Mouse (Mus musculus) cerebellum, adult 2 months (tissue): ENCODE measurements at regions not wholly inside any gene's neighbourhood (a gene's known extent, or its start where the extent isn't known, plus 50 kb on each side); places are given as distances from the start of the nearest gene placed in this dataset.

Experiments
- CTCF ChIP-seq: fragments of 200-500 bp; IDR thresholded peaks from 2 replicates; pipeline ENCODE4 v1.5.1; 2011; ENCODE audit warnings: low read depth, mild to moderate bottlenecking, control low read depth, low read length, moderate library complexity, borderline replicate concordance; ENCODE audit not compliant: insufficient read depth
- POLR2A ChIP-seq: fragments of 200-500 bp; IDR thresholded peaks from 2 replicates; pipeline ENCODE4 v1.6.1; 2011; ENCODE audit warnings: low read length, control low read depth, borderline replicate concordance; ENCODE audit not compliant: insufficient read depth

DNA sequence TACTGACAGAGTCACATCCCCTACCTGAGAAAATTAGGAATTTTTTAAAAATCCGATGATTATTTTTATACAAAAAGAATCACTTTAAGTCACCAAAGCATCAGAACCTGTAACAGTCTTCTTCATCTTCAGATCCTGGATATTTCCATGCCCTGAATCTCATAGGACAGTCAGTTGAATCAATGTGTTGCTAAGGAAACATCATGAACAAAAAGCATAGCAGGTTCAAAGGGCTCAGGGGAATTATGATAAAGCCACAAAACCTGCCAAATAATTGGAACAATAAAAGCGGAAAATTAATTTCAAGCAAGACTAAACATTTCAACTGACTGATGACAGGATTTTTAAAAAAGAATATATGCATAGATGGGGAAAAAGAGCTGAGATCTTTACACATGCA is 393.9 kb downstream of the Bckdhb start:
- TF ChIP-seq CTCF = no peak
- TF ChIP-seq POLR2A = no peak
